Mouse (Mus musculus) neural tube, embryonic 13.5 days (tissue): ENCODE results near the gene Cfap97. TPM values are rescaled to one million over a fixed set of nuclear protein-coding genes. Genes with fewer than 3 reads are reported as not detected.
"Not testable (repeated sequence)": the region's sequence is repeated elsewhere in the genome, so short reads cannot be mapped to it uniquely, and the experiment has no call there.

Experiments
- ATAC-seq: fragments of 200-750 bp; cut with Nextera tagmentation; 2 replicates; pipeline ENCODE4 v1.8.0; 2017; ENCODE audit warnings: low read depth, mild to moderate bottlenecking, moderate TSS enrichment, moderate library complexity
- H3K27ac ChIP-seq: fragments of 300-500 bp; sonication (generic); replicated peaks from 2 replicates; pipeline ENCODE4 v1.5.1; 2015; ENCODE audit warnings: moderate library complexity, mild to moderate bottlenecking, inconsistent platforms
- H3K27me3 ChIP-seq: fragments of 300-500 bp; sonication (generic); 2 replicates; pipeline ENCODE4 v1.6.1; 2015; ENCODE audit warnings: mild to moderate bottlenecking, inconsistent platforms
- H3K36me3 ChIP-seq: fragments of 300-500 bp; sonication (generic); 2 replicates; pipeline ENCODE4 v1.6.1; 2015; ENCODE audit warnings: mild to moderate bottlenecking, inconsistent platforms
- H3K4me1 ChIP-seq: fragments of 300-500 bp; sonication (generic); replicated peaks from 2 replicates; pipeline ENCODE4 v1.6.1; 2015; ENCODE audit warnings: inconsistent platforms
- H3K4me2 ChIP-seq: fragments of 300-500 bp; sonication (generic); 2 replicates; pipeline ENCODE4 v1.6.1; 2015; ENCODE audit warnings: inconsistent platforms, mild to moderate bottlenecking, moderate library complexity
- H3K4me3 ChIP-seq: fragments of 300-500 bp; sonication (generic); 2 replicates; pipeline ENCODE4 v1.5.1; 2015; ENCODE audit warnings: mild to moderate bottlenecking, inconsistent platforms
- H3K9ac ChIP-seq: fragments of 300-500 bp; sonication (generic); 2 replicates; pipeline ENCODE4 v1.6.1; 2015; ENCODE audit warnings: moderate library complexity, mild to moderate bottlenecking, inconsistent platforms
- H3K9me3 ChIP-seq: fragments of 300-500 bp; sonication (generic); 2 replicates; pipeline ENCODE4 v1.6.1; 2016; ENCODE audit warnings: inconsistent platforms
- WGBS: fragments of 180-500 bp; shearing (Covaris S2); methylation state at CpG from one replicate; pipeline ENCODE4 v1.1.7; 2015; 5-methylcytosine and 5-hydroxymethylcytosine counted together
- polyA plus RNA-seq: library from polyadenylated mRNA; unstranded; fragments of >200 nt; fragmentation: Nextera tagmentation; extraction: Ambion mirVana; gene quantifications from 2 replicates; pipeline ENCODE4 v1.2.1, GENCODE M21; 2015

Gene Cfap97
- polyA plus RNA-seq, 1 experiment from 2014 or later: 24.9 TPM

DNA sequence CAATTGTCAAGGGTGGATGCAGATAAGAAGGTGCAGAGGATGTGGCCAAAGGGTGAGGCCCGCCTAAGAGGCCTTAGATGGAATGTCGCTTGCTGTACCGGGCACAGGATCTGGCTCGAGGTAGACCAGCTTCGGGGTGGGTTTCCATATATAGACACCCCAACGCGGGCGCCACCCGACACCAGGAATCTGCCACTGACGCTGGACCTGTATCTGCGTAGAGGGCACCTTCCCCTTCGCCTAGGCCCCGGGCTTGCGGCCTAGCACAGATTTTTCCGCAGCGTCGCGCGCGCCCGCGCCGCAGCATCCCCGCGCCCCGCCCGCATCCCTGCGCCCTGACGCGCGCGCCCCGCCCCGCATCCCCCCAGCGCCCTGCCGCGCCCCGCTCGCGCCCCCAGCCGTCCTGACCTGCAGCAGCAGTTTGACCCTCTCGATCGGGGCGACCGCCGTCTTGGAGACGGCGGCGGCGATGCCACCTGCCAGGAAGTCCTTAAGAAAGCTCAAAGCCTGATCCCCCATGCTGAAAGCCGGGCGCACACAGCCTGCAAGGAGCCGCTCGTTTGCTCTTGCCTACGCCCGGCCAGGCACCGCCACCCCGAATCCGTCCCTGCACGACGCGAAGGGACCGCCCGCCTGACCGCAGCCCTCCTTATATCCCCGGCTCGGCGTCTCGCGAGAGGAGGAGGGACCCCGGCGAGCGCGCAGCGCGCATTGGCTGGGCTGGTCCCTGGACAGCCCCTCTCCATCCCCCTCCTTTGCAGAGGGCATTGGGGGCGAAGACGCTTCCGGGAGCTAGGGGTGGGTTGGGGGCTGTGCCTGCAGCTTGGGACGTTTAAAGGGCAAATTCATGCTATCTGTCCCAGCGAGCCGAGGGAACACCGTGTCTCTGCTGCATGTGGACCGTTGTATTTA, 59.1 kb downstream of the Cfap97 start, which contains the start of gene Slc25a4:
Slc25a4 (minus strand) TSS at position 881 of the 912 bp plus-strand sequence.
- Histone ChIP-seq H3K27me3 (no peaks in the 10 kb centered on the region), H3K9ac (peak within 1 kb of the TSS; percentile 93), H3K27ac (peak within 1 kb of the TSS; percentile 99), H3K4me1 (peaks cover 47% of the 10 kb centered on the region), H3K36me3 (peaks cover 36% of the 10 kb centered on the region), H3K4me2 (peak within 1 kb of the TSS; percentile 91), H3K4me3 (peak within 1 kb of the TSS; percentile 79), H3K9me3 (no peaks in the 10 kb centered on the region)
- ATAC-seq: peak; percentile 98
- WGBS: under 1% methylated on average over 81 of the region's 84 CpGs

DNA sequence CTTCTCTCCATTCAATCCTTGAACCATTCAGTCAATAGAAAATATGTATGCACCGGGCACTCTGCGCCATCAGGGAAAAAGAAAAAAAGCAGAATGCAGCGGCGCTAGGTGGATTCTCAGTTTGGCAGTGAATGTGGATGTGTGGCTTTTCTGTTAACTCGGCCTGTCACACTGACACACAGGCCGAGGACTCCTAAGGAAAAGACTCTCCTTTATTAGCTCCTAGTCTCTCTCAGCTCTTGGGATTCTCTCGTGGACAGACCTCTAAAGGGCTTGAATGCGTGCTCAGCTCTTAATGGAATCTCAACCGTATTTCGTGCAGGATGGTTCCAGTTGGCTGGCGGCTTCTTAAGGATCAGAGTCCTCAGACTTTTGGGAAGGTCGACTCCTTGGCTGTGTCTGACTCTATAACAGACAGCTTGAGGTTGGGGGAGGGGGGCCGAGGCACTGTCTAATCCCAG, 60.1 kb downstream of the Cfap97 start:
- peak; percentile 2; the same call in 1 of the 2 replicates for ATAC-seq
- Histone ChIP-seq H3K4me1 (peaks cover 43% of the 10 kb centered on the region), H3K9ac (peak overlapping the region; percentile 93), H3K36me3 (peaks cover 26% of the 10 kb centered on the region), H3K4me2 (peak overlapping the region; percentile 91), H3K9me3 (no peaks in the 10 kb centered on the region), H3K27ac (peak overlapping the region; percentile 99), H3K4me3 (peak overlapping the region; percentile 79), H3K27me3 (no peaks in the 10 kb centered on the region)
- 3% methylated on average over 13 of the region's 13 CpGs for WGBS

DNA sequence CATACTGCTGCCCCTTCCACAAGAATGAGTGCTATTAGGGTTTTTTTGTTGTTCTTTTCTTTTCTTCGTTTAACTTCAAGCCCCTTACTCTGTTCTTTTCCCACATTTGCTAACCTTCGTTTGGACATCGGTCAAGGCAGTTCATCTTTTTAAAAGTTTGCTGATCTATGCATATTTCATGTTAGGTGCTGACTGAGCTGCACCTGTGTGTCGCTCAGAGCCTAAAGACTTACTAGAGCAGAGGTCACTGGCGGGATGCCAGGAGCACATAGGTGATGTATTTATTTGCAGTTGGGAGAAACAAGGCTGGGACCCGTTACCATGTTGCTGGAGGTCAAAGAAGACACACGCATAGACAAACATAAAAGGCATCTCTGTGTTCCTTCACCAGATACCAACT, 60.6 kb downstream of the Cfap97 start:
- peaks cover 44% of the 10 kb centered on the region for H3K4me1 ChIP-seq
- H3K9me3 ChIP-seq: no peaks in the 10 kb centered on the region
- H3K36me3 ChIP-seq: peaks cover 21% of the 10 kb centered on the region
- 40% methylated on average over 7 of the region's 7 CpGs for WGBS
- H3K4me2 ChIP-seq: peak overlapping the region; percentile 91; the same call in 1 of the 2 replicates
- ATAC-seq: no peak
- no peaks in the 10 kb centered on the region for H3K27me3 ChIP-seq
- no peak overlapping the region for H3K4me3 ChIP-seq
- peak overlapping the region; percentile 99 for H3K27ac ChIP-seq
- peak overlapping the region; percentile 93; the same call in 1 of the 2 replicates for H3K9ac ChIP-seq

DNA sequence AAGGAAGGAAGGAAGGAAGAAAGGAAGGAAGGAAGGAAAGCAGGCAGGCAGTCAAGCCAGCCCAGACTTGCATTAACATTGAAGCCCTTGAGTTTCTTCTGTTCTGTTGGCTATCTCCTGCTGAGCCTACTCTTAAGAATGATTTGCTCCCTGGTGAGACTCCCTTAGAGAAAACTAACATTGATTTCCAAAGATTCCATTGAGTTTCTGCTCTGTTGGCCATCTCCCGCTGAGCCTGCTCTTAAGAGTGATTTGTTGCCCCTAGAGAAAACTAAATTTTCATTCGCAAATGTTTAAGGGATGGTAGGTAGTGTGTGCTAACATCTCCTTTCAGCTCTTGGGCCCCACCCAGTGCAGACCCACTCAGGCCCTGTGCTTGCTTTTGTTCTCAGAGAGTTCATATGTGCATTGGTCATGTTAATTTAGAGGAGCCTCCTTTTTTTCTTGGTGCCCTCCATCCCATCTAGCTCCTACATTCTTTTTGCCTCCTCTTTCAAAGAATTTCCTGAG, 62.5 kb downstream of the Cfap97 start:
- H3K4me2 ChIP-seq: no peak overlapping the region
- H3K4me3 ChIP-seq: no peak overlapping the region
- H3K27me3 ChIP-seq: peaks cover 5% of the 10 kb centered on the region; the same call in 1 of the 2 replicates
- WGBS: 6% methylated on average over 2 of the region's 2 CpGs
- no peaks in the 10 kb centered on the region for H3K9me3 ChIP-seq
- no peak overlapping the region for H3K27ac ChIP-seq
- H3K4me1 ChIP-seq: peaks cover 31% of the 10 kb centered on the region
- H3K36me3 ChIP-seq: peaks cover 2% of the 10 kb centered on the region; the same call in 1 of the 2 replicates
- H3K9ac ChIP-seq: no peak overlapping the region
- no peak for ATAC-seq

DNA sequence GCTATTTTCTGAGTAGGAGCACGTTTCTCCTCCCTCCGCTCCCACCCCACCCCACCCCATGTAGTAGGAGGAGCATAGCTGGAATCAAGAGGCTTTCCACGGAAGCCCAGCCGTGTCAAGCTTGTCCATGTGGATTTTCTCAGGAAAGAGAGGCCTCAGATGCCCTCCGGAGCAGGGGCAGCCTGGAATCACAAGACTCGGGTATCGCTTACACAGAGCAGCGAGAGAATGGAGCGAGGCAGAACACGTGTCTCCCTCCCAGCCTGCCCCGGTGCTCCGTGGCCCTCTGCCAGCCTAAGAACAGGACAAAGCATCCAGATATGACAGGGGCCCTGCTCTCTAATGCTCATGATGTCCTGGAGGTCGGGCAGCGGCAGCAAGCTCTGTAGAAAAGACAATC, 65.3 kb downstream of the Cfap97 start:
- Histone ChIP-seq H3K9me3 (no peaks in the 10 kb centered on the region), H3K4me2 (peak overlapping the region; percentile 64), H3K4me3 (peak overlapping the region; percentile 34), H3K27ac (peak overlapping the region; percentile 84), H3K27me3 (peaks cover 17% of the 10 kb centered on the region), H3K9ac (peak overlapping the region; percentile 67), H3K36me3 (no peaks in the 10 kb centered on the region), H3K4me1 (peaks cover 12% of the 10 kb centered on the region)
- WGBS: 1% methylated on average over 14 of the region's 14 CpGs
- ATAC-seq: peak; percentile 88

DNA sequence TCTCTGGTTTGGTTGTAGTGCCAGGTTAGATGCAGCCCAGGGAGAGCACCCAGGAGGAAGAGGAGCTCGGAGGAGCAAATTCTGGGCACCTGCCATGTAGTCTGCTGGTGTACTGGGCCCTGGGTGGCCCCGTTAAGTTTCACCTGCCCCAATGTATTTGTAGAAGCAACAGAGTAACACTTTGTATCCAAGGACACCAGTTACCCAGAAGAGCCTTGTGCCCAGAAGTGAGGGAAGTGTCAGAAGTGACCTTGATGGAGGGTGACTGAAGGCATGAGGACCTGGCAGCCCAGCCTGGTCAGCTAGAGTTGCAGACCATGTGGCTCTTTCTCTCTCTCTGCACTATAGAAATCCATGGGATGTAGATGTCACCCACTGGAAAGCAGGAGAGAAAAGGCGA, 69.0 kb downstream of the Cfap97 start:
- Histone ChIP-seq H3K9me3 (no peaks in the 10 kb centered on the region), H3K27ac (no peak overlapping the region), H3K9ac (no peak overlapping the region), H3K36me3 (no peaks in the 10 kb centered on the region), H3K4me2 (no peak overlapping the region), H3K4me1 (peaks cover 6% of the 10 kb centered on the region; the same call in 1 of the 2 replicates), H3K4me3 (no peak overlapping the region), H3K27me3 (peaks cover 17% of the 10 kb centered on the region)
- 76% methylated on average over 3 of the region's 3 CpGs for WGBS
- ATAC-seq: no peak

DNA sequence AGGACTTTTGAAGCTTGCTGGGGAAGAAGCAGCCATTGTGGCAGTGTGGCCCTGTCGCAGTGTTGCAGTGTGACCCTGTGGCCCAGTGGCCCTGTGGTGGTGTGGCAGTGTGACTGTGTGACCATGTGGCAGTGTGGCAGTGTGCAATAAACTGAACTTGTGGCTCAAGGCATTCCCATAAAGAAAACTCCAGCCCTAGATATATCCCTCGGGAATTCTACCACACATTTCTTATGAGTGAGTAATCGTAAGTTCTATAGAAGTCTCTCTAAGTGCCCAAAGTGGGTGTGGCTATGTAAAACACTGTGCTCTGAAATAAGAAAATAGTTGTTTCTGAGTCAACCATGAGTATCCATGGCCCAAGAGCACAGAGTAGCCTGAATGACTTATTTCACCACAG, 73.9 kb downstream of the Cfap97 start:
- ATAC-seq: no peak
- Histone ChIP-seq H3K9me3 (no peaks in the 10 kb centered on the region), H3K4me1 (no peaks in the 10 kb centered on the region), H3K9ac (no peak overlapping the region), H3K36me3 (no peaks in the 10 kb centered on the region), H3K27me3 (peaks cover 5% of the 10 kb centered on the region; the same call in 1 of the 2 replicates), H3K4me2 (no peak overlapping the region), H3K4me3 (no peak overlapping the region), H3K27ac (no peak overlapping the region)
- 79% methylated on average over 3 of the region's 3 CpGs for WGBS

DNA sequence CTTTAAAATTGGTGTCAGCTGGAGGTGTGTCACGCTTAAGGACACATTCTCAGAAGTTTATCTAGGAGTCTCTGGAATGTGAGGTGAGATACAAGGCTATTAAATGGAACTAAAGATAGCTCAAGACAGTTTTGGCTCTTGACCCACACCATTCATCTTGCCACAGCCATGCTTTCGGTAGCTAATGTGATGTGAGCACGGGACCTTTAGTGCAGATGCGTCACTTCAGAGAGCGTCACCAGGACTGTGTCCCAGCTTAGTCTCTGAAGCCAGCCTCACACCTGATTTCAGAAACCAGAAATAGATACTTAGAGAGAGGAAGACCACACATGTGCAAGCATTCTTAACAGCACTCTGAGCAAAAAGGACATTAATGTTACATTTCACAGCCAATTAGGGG, 75.1 kb downstream of the Cfap97 start:
- Histone ChIP-seq H3K4me3 (no peak overlapping the region), H3K9me3 (no peaks in the 10 kb centered on the region), H3K27me3 (peaks cover 3% of the 10 kb centered on the region; the same call in 1 of the 2 replicates), H3K9ac (no peak overlapping the region), H3K36me3 (no peaks in the 10 kb centered on the region), H3K27ac (no peak overlapping the region), H3K4me2 (no peak overlapping the region), H3K4me1 (no peaks in the 10 kb centered on the region)
- 84% methylated on average over 5 of the region's 5 CpGs for WGBS
- no peak for ATAC-seq

DNA sequence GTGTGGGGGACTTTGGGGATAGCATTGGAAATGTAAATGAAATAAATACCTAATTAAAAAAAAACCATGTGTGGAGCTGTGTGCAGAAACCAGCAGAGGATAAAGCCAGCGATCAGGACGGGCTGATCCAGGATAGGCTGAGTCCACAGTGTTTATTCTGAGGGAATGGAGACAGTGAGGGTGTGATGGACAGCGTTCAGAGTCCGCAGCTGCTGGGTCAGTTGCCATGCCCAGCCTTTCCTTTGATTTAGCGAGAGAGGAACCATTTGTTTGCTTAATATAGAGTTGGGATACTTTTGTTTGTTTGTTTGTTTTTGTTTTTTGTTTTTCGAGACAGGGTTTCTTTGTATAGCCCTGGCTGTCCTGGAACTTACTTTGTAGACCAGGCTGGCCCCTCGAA, 80.4 kb downstream of the Cfap97 start:
- WGBS: 85% methylated on average over 7 of the region's 7 CpGs
- H3K36me3 ChIP-seq, H3K9me3 ChIP-seq, H3K4me3 ChIP-seq, H3K27ac ChIP-seq, H3K4me1 ChIP-seq, H3K4me2 ChIP-seq, H3K9ac ChIP-seq, ATAC-seq, H3K27me3 ChIP-seq: not testable (repeated sequence)

DNA sequence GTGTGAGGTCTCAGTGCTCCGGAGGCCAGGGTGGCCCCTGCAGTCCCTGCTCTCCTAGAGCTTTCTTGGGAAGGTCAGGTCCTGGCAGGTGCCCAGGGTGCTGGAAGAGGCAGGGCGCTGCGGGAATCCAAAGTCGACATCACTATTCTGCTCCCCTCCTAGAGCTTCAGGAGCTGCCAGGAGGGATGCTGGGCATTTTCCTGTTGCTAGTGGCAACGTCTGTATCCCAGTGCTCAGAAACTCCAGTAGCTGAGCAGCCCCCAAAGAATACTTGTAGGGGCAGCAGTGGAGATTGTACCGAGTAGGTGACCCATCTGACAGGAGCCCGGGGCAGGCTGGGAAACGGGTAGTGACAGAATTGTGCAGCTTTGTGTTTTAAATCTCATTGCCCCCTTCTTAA, 81.2 kb downstream of the Cfap97 start:
- Histone ChIP-seq H3K9ac (no peak overlapping the region), H3K27me3 (0 out of 2 replicates have a peak, but pooled peaks cover 1% of the 10 kb centered on the region), H3K9me3 (no peaks in the 10 kb centered on the region), H3K27ac (no peak overlapping the region), H3K4me1 (no peaks in the 10 kb centered on the region), H3K4me3 (no peak overlapping the region), H3K36me3 (no peaks in the 10 kb centered on the region), H3K4me2 (no peak overlapping the region)
- ATAC-seq: no peak
- WGBS: 56% methylated on average over 8 of the region's 8 CpGs

DNA sequence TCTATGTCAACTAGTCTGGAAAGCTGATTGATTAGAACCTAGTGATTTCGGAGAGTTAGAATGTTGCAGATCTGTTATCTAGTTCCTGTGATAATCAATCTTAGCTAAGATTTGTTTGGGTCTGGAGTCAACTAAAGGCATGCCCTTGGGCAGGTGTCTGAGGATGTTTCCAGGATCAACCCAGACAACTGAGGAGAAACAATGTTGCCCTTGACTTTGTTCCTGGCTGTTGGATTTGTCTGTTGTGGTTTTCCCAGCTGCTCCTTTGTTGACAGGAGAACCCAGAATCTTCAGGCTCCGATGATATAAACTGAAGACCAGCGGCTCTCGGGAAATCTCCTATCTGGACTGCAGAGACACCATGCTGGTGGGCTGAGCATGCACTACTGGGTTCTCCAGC, 83.2 kb downstream of the Cfap97 start:
- Histone ChIP-seq H3K4me3 (no peak overlapping the region), H3K36me3 (no peaks in the 10 kb centered on the region), H3K27ac (no peak overlapping the region), H3K9ac (no peak overlapping the region), H3K9me3 (no peaks in the 10 kb centered on the region), H3K4me1 (no peaks in the 10 kb centered on the region), H3K4me2 (no peak overlapping the region), H3K27me3 (peaks cover 9% of the 10 kb centered on the region; the same call in 1 of the 2 replicates)
- WGBS: 81% methylated on average over 4 of the region's 4 CpGs
- no peak for ATAC-seq

DNA sequence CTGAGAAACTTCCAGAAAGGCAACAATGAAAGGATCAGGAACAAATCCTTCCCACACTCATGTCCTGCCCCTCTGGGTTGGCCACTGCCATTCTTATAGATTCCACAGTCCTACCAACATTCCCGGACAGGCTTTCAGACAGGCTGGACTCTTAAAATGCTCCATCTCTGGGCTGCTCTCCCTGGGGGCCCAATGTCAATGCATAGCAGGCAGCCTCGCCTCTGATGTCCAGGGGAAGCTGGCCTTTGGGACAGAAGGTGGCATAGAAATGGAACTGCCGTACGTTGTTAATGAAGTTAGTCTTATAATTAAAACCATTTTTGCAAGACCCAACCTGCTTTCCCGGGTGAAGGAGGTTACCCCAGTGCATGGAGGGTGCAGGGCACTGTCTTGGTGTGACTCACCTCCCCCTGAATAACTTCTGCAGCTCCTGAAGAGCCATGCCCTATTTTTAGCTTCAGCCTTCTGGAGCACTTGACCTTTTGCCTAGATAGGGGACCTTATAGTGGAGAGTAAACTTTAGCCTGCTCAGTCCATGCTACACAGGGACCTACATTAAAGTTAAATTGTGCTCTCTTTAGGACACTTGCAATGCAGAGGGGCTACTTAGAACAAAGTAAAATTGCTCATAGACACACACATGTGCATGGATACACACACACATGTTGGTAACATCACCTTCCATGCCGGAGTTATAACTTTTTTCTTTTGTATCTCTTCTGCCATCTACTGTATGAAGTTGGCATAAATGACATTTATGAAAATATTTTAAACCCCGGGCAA, 85.1 kb downstream of the Cfap97 start:
- Histone ChIP-seq H3K27me3 (peaks cover 19% of the 10 kb centered on the region), H3K4me1 (no peaks in the 10 kb centered on the region), H3K4me2 (no peak overlapping the region), H3K9me3 (no peaks in the 10 kb centered on the region), H3K27ac (no peak overlapping the region), H3K4me3 (no peak overlapping the region), H3K36me3 (no peaks in the 10 kb centered on the region), H3K9ac (no peak overlapping the region)
- WGBS: 72% methylated on average over 7 of the region's 7 CpGs
- no peak for ATAC-seq
